Mouse (Mus musculus): ENCODE measurements around the gene Zkscan5. TPM values are rescaled to one million over a fixed set of nuclear protein-coding genes. Genes with fewer than 3 reads are reported as not detected.
"Not testable (repeated sequence)": the region's sequence is repeated elsewhere in the genome, so short reads cannot be mapped to it uniquely, and the experiment has no call there.

Gene Zkscan5
- total RNA-seq, 2 experiments from 2014 or later, result 8.5 to 9.6 TPM

DNA sequence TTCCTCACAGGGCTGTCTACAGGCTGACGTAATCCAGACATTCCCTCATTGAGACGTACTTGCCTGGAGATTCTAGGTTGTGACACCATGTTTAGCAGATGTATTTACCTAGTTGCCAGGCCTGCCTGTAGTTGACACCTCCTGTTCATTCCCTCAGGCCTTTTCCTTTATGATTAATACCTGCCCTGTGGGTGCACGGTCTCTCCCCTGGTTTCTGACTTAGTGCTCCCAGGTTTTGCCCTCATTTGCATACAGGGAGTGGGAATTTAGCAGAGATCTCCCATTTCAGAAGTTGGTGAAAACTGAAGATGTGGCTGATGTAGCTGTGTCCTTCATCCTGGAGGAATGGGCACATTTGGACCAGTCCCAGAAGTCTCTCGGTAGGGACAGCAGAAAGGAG, 7.9 kb downstream of the Zkscan5 start:
- no peak for DNase-seq (ENCODE audit: low spot score)

DNA sequence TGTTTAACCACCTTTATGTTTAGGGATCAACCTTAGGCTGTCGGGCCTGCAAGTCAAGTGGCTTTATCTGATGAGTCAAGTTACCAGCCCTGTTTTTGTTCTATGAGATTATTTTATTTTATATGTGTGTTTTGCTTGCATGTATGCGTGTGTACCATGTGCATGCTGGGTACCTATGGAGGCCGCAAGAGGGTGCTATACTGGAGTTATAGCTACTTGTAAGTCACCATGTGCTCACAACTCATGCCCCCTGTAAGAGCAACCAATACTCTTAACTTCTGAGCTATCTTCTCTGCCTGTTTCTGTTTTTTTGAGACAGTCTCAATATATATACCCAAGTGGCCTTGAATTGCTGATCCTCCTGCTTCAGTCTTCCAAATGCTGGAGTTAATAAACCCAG, 9.1 kb downstream of the Zkscan5 start:
- DNase-seq (ENCODE audit: low spot score), result no peak

DNA sequence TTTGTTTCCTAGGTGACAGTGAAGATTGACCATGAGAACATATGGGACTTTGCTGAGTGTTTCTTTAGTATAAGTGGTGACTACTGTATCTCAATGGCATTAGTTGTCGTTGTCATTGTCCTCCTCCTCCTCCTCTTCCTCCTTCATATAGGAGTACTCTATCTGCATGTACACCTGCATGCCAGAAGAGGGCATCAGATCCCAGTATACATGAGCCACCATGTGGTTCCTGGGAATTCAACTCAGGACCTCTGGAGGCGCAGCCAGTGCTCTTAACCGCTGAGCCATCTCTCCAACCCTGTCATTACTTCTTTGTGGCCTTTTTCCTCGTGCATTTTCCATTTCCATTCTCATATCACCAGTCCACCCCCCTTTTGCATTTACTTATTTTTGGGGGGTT, 10.3 kb downstream of the Zkscan5 start:
- no peak for DNase-seq (ENCODE audit: low spot score)

DNA sequence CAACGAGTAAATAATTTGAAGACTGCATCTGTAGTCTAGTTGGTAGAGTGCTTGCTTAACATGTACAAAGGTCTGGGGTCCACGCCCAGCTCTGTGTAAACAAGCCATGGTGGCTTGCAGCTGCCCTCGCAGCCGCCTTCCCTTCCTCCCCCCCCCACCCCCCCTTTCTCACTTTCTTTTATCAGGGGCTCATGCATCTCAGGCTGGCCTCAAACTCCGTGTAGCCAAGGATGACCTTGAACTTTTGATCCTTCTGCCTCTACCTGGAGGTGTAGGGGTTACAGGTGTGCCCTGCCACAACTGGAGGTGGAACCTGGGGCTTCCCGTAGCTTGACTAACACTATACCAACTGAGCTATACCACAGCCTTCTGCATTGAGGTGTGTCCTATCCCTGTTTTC, 13.4 kb downstream of the Zkscan5 start:
- no peak for DNase-seq (ENCODE audit: low spot score)

DNA sequence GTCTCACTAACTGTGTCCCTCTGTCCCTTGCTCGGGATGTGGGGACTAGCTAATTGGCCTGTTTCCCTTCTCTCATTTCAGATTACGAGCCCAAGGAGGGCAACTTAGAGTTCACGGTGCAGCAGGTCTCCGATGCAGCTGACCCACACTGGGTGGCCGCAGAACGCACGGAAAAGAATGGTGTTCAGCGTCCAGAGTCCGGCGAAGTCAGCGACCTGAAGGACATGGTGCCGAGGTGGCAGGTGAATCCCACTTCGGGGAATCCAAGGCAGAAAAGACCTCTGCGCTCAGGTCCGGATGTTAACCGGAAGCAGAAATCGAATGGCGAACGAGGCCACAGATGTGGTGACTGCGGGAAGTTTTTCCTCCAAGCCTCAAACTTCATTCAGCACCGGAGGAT, 13.8 kb downstream of the Zkscan5 start:
- DNase-seq (ENCODE audit: low spot score), result no peak

DNA sequence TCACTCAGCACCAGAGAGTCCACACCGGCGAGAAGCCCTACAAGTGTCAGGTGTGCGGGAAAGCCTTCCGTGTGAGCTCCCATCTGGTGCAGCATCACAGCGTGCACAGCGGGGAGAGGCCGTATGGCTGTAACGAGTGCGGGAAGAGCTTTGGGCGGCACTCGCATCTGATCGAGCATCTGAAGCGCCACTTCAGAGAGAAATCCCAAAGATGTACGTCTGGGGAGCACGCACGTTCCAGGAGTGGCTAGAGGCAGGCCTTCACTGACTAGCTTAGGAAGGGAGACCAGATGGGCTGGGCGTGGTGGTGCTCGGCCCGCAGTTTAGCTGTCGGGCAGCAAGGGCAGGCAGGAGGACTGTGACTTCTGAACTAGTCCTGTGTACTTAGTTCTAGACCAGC, 14.3 kb downstream of the Zkscan5 start:
- no peak for DNase-seq (ENCODE audit: low spot score)

DNA sequence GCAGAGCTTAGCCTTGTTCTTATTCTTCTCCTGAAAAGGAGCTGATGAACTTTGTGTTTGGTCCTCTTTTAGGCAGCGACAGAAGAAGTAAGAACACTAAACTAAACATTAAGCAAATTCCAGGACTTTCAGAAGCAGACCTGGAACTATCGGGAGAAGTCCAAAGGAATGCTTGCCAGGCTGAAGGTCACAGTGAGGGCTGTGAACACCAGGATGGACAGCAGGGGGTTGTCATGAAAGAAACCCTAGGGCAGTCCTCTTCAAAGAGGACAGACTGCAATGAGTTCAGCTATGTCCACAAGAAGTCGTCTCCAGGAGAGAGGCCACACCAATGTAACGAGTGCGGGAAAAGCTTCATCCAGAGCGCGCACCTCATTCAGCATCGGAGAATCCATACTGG, 15.6 kb downstream of the Zkscan5 start:
- DNase-seq (ENCODE audit: low spot score), result no peak

DNA sequence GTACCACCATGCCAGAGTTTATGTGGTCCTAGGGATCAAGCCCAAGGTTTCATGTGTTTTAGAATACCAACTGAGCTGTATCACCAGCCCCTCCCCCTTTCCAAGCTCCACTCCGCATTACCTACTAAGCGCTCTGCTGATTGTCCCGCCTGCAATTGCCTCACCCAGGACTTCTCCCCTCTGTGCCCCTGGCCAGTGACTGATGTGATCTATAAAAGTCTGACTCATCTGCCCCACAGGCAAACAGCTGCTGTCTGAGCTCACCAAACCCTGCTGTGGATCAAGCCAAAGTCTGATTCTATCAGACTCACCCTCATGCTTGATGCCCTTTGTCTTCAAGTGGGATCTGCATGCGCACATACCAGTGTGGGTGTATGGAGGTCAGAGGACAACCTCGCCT, 18.5 kb downstream of the Zkscan5 start:
- no peak for DNase-seq (ENCODE audit: low spot score)

DNA sequence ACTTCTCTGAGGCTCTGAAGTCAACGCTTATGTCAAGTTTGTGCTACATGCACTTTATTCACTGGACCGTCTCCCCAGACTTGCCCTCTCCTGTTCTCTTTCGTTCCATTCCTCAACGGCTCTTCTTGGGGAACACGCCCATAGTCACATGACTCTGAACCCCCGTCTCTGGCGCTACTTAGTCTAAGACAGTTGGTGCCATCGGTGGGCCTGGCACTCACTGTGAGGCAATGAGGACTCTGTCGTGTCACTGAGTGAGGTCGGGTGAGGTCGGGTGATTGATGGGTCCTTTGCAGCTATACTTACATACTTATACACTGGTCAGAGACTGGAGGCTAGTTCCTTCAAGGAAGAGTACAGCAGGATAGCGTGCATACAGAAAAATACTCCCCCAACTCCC, 19.0 kb downstream of the Zkscan5 start:
- no peak for DNase-seq (ENCODE audit: low spot score)

DNA sequence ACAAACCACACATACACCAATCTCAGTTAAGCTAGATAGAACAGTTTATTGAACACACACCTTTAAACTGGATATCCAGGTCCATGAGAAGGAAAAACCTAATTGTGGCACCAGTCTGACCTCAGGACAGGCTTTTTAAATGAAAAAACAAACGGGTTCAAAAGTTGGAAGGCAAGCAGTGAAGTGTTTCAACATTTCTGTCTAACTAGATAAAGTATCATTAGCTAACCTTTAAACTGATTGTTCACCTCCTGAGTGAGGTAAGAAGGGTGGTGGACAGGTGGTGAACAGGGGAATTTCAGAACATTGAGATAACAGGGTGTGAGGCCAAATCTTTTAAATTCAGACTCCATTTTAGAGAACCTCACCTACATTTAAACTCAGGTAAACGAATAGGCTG, 22.1 kb downstream of the Zkscan5 start:
- no peak for DNase-seq (ENCODE audit: low spot score)

DNA sequence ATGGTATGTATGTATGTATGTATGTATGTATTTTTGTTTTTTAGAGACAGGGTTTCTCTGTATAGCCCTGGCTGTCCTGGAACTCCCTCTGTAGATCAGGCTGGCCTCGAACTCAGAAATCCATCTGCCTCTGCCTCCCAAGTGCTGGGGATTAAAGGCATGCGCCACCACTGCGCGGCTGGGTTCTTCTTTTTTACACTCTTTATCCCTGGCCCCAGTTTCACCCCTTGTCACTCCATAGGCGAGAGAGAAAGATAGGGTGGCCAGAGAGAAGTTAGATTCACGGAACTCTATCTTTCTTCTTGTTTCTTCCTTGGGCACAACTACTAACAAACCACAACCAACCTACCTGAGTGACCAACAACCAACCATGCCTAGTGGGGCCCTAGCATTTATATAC, 24.9 kb downstream of the Zkscan5 start:
- not testable (repeated sequence) for DNase-seq (ENCODE audit: low spot score)

DNA sequence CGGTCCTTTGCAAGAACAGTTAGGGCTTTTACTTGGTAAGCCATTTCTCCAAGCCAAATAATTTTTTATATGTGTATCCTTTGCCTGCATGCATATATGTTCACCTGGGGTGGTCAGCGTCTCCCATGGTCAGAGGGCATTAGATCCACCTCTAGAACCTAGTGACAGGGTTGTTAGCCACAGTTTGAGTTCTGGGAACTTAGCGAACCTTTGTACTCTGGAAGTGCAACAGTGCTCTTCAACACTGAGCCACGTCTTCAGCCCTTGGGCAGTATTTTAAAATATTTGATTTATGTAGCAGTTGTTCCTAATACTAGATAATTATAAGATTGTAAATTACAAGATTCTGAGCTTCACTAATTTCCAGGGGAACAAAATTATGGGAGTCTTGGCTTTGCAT, 26.3 kb downstream of the Zkscan5 start:
- DNase-seq (ENCODE audit: low spot score), result no peak

DNA sequence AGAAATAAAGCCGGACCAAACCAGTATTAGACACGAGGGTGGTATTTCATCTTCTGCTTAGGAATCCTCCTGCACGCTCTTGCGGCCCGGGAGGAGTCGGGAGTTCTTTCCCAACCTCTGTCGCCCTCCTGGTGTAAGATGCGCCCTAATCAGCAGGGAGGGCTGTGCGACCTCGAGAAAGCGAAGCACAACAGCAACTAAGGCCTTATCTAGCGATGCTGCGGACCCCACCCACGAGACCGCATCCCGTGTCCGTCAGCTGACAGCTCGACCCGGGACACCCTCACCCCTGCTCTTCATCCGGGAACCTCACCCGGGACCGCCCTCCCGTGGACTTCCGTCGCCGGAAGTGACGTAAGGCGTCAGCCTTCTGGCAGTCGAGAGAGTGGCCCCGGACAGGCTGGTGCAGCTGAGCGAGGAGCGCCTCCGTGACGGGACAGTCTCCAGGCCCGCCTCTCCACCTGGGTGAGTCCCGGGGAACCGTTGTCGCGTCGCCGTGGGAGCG, 27.1 kb downstream of the Zkscan5 start, which contains the start of gene Zfp655:
Gene Zfp655 (plus strand): TSS at position 349 of the 505 bp plus-strand sequence.
- peak; percentile 98 for DNase-seq (ENCODE audit: low spot score)

DNA sequence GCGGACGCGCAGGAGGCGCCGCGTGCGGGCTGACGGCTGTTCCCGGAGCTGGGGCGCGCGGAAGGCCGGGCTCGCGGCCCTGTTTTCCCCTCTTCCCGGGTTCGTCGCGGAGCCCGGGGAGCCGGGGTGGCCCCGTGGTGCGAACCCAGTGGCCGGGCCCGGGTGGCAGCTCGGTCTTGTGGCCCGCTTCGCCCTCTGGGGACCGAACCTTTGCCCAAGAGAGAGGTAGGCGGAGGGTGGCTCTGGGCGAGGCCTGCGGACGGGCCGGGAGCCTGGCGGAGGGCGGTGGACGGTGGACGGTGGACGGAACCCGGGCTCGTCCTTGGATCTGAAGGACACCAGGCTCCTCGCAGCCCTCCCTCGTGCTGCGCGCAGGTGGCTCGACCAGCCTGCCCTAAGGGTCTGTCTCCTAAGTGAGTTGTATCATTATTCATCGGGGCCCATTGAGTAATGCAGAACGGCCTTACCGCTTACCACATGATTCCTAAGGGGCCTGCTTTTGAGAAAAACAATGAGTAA, 27.6 kb downstream of the Zkscan5 start:
- DNase-seq (ENCODE audit: low spot score), result no peak

DNA sequence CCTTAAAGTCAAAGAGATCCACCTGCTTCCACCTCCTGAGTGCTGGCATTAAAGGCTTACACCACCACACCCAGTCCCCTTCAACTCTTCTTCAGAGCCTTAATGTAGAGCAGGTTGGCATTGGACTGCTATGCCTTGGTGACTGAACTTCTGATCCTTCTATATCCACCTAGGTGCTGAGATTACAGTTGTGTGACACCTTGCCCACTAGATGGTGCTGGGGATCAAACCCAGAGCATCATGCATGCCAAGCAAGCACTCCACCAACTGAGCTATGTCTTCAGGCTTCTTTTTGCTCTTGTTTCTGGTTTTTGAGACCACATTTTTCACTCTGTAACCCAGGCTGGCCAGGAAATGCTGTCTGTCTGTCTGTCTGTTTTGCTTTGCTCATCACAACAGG, 30.3 kb downstream of the Zkscan5 start:
- peak; percentile 6 for DNase-seq (ENCODE audit: low spot score)

DNA sequence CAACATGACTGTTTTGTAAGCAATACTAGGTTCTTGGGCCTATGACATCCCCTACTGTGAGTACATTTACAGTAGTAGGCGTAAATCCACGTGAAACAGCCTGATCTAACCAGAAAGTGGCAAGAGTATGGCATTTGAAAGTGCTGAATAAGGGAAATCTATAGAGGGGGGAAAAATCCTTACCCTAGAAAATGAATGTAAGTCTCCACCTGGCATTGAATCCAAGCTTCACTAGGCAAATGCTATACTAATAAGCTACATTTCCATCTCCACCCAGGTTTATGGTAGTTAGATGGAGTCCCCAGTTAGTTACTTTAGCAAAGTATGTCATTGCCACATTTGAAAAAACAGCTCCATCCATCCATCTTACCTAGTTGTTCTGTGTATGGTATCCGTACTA, 45.2 kb downstream of the Zkscan5 start:
- DNase-seq (ENCODE audit: low spot score), result no peak

Other genes with a start within 250 kb of the Zkscan5 start
- gene Smurf1, start 238.7 kb upstream of the Zkscan5 start, total RNA-seq (2021), result 10 to 100 TPM in 1 of 2 experiments, 1 to 10 TPM in 1; 9.7 to 13.3 TPM
- gene Gm4871, start 171.8 kb upstream of the Zkscan5 start, total RNA-seq (2021), result not detected
- not detected for gene 1700018F24Rik, start 161.6 kb upstream of the Zkscan5 start, total RNA-seq (2021)
- 10 to 100 TPM; 23.6 to 30.9 TPM for gene Arpc1a, start 120.7 kb upstream of the Zkscan5 start, total RNA-seq (2021)
- not detected for gene Kpna7, start 120.5 kb upstream of the Zkscan5 start, total RNA-seq (2021)
- gene Arpc1b, start 90.3 kb upstream of the Zkscan5 start, total RNA-seq (2021), result 10 to 100 TPM; 17.2 to 25.7 TPM
- 10 to 100 TPM; 56.0 to 56.6 TPM for gene Pdap1, start 64.3 kb upstream of the Zkscan5 start, total RNA-seq (2021)
- gene Bud31, start 64.2 kb upstream of the Zkscan5 start, total RNA-seq (2021), result 10 to 100 TPM; 48.5 to 54.9 TPM
- gene Ptcd1, start 37.5 kb upstream of the Zkscan5 start, total RNA-seq (2021), result 10 to 100 TPM; 10.6 to 10.8 TPM
- gene Cpsf4, start 37.3 kb upstream of the Zkscan5 start, total RNA-seq (2021), result 1 to 10 TPM; 9.2 to 9.5 TPM
- 100 to 1,000 TPM; 688 to 719 TPM for gene Atp5j2, start 12.5 kb upstream of the Zkscan5 start, total RNA-seq (2021)
- gene Zkscan14, start 2.7 kb upstream of the Zkscan5 start, total RNA-seq (2021), result 10 to 100 TPM in 1 of 2 experiments, 1 to 10 TPM in 1; 8.7 to 11.8 TPM
- gene Zfp655, start 27.2 kb downstream of the Zkscan5 start, total RNA-seq (2021), result 10 to 100 TPM; 12.4 to 14.9 TPM
- 1 to 10 TPM; 7.9 to 8.0 TPM for gene Zscan25, start 75.9 kb downstream of the Zkscan5 start, total RNA-seq (2021)
- not detected for gene Cyp3a57, start 140.7 kb downstream of the Zkscan5 start, total RNA-seq (2021)

All from gastrocnemius, adult 18-20 months (tissue).